Mouse (Mus musculus) forebrain, embryonic 16.5 days (tissue): ENCODE data around the gene Kank3. TPM values are rescaled to one million over a fixed set of nuclear protein-coding genes. Genes with fewer than 3 reads are reported as not detected.

Source experiments
- polyA plus RNA-seq: library from polyadenylated mRNA; unstranded; fragments of >200 nt; fragmentation: Nextera tagmentation; extraction: Ambion mirVana; gene quantifications from 2 replicates; pipeline ENCODE4 v1.2.1, GENCODE M21; 2015

Kank3 gene
- polyA plus RNA-seq, 1 experiment from 2014 or later: 45.4 TPM

Other genes with a start within 250 kb of the Kank3 start
- gene Zfp414, start 181.4 kb upstream of the Kank3 start, polyA plus RNA-seq: 49.0 and 58.2 TPM in 2 replicates
- gene Pram1, start 172.5 kb upstream of the Kank3 start, polyA plus RNA-seq: 0.52 TPM in 1 of 2 replicates, not detected in the other
- gene Hnrnpm, start 123.7 kb upstream of the Kank3 start, polyA plus RNA-seq: 255 and 258 TPM in 2 replicates
- gene March2, start 91.8 kb upstream of the Kank3 start, polyA plus RNA-seq: 73.0 and 77.8 TPM in 2 replicates
- 411 and 469 TPM in 2 replicates for gene Rab11b, start 50.0 kb upstream of the Kank3 start, polyA plus RNA-seq
- gene Angptl4, start 28.7 kb upstream of the Kank3 start, polyA plus RNA-seq: 15.5 and 16.2 TPM in 2 replicates
- gene Rps28, start 14.0 kb downstream of the Kank3 start, polyA plus RNA-seq: 480 and 560 TPM in 2 replicates
- 386 and 402 TPM in 2 replicates for gene Ndufa7, start 14.1 kb downstream of the Kank3 start, polyA plus RNA-seq
- 55.5 and 62.0 TPM in 2 replicates for gene Cd320, start 32.6 kb downstream of the Kank3 start, polyA plus RNA-seq
- gene Gm7029, start 63.3 kb downstream of the Kank3 start, polyA plus RNA-seq: not detected in 2 replicates
- 3.7 and 4.6 TPM in 2 replicates for gene Kifc1, start 80.1 kb downstream of the Kank3 start, polyA plus RNA-seq
- 0.32 and 0.54 TPM in 2 replicates for gene Platr17, start 94.6 kb downstream of the Kank3 start, polyA plus RNA-seq
- 61.5 and 63.1 TPM in 2 replicates for gene Daxx, start 98.9 kb downstream of the Kank3 start, polyA plus RNA-seq
- gene Tapbp, start 105.4 kb downstream of the Kank3 start, polyA plus RNA-seq: 13.7 and 15.4 TPM in 2 replicates
- 17.1 and 17.2 TPM in 2 replicates for gene Zbtb22, start 105.4 kb downstream of the Kank3 start, polyA plus RNA-seq
- 40.8 and 52.3 TPM in 2 replicates for gene Rgl2, start 119.0 kb downstream of the Kank3 start, polyA plus RNA-seq
- gene Pfdn6, start 129.8 kb downstream of the Kank3 start, polyA plus RNA-seq: 182 and 196 TPM in 2 replicates
- gene Wdr46, start 130.1 kb downstream of the Kank3 start, polyA plus RNA-seq: 26.1 and 29.4 TPM in 2 replicates
- gene B3galt4, start 141.0 kb downstream of the Kank3 start, polyA plus RNA-seq: 10.0 and 13.2 TPM in 2 replicates
- 79.5 and 81.0 TPM in 2 replicates for gene Vps52, start 145.3 kb downstream of the Kank3 start, polyA plus RNA-seq
- gene Rps18, start 145.5 kb downstream of the Kank3 start, polyA plus RNA-seq: 811 and 837 TPM in 2 replicates
- gene H2-K1, start 189.8 kb downstream of the Kank3 start, polyA plus RNA-seq: 9.4 and 9.9 TPM in 2 replicates
- 16.0 and 20.4 TPM in 2 replicates for gene Ring1, start 214.2 kb downstream of the Kank3 start, polyA plus RNA-seq
- 63.9 and 65.4 TPM in 2 replicates for gene H2-Ke6, start 217.5 kb downstream of the Kank3 start, polyA plus RNA-seq
- gene Slc39a7, start 221.2 kb downstream of the Kank3 start, polyA plus RNA-seq: 148 and 157 TPM in 2 replicates
- 55.6 and 60.2 TPM in 2 replicates for gene Rxrb, start 221.3 kb downstream of the Kank3 start, polyA plus RNA-seq
- 2.3 and 4.0 TPM in 2 replicates for gene Col11a2, start 228.9 kb downstream of the Kank3 start, polyA plus RNA-seq